20 mouse cellular contexts compared by ENCODE assay signal in the genomic region with DNA sequence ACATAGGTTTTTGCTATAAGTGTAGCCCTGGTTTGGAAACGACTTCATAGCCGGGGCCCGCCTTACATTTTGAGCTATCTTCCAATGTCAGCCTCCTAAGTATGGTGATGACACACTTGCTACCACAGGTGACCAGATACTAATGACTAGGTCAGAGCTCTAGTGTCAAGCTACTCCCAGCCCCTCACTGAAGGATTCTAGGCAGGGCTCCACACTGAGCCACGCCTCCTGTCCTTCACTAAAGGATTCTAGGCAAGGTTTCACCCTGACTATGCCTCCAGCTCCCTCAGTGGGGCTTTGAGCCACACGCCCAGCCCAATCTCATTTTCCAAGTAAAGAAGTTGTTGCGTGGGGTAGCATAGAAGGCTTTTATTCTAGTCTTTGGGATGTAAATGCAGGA.
"Had no signal": no experiment of that assay in that cellular context is flagged by ENCODE, and none has a peak within 500 bp of the region (broad histone marks: within the 10 kb centered on the region; RNA-seq: fewer than 3 reads in every experiment).

No protein-coding gene starts in this region.

- H3K9me3 ChIP-seq: limb, embryonic 10.5 days; limb, embryonic 13.5 days; liver, embryonic 12.5 days; liver, embryonic 15.5 days; lung, embryonic 15.5 days; megakaryocyte, embryonic 14.5 days; midbrain, embryonic 15.5 days; neural tube, embryonic 12.5 days; neural tube, embryonic 15.5 days; stomach, embryonic 15.5 days had no signal

- H3K4me2 ChIP-seq: limb, embryonic 13.5 days; liver, embryonic 12.5 days; liver, embryonic 15.5 days; lung, embryonic 15.5 days; midbrain, embryonic 11.5 days; neural tube, embryonic 12.5 days; stomach, embryonic 15.5 days had no signal

- H3K27ac ChIP-seq: limb, embryonic 10.5 days; limb, embryonic 13.5 days; liver, embryonic 12.5 days; liver, embryonic 15.5 days; lung, embryonic 15.5 days; midbrain, embryonic 15.5 days; neural tube, embryonic 12.5 days; neural tube, embryonic 15.5 days; stomach, embryonic 15.5 days had no signal

- H3K4me3 ChIP-seq: limb, embryonic 13.5 days; liver, embryonic 12.5 days; liver, embryonic 15.5 days; lung, embryonic 15.5 days; megakaryocyte, embryonic 14.5 days; midbrain, embryonic 15.5 days; neural tube, embryonic 12.5 days; neural tube, embryonic 15.5 days; stomach, embryonic 15.5 days had no signal

- ATAC-seq: liver, embryonic 12.5 days; midbrain, embryonic 15.5 days had no signal

- H3K9ac ChIP-seq: liver, embryonic 12.5 days; liver, embryonic 15.5 days; lung, embryonic 15.5 days; midbrain, embryonic 15.5 days; neural tube, embryonic 12.5 days; neural tube, embryonic 15.5 days; stomach, embryonic 15.5 days had no signal

- H3K27me3 ChIP-seq: limb, embryonic 13.5 days; lung, embryonic 15.5 days; midbrain, embryonic 15.5 days; neural tube, embryonic 12.5 days; neural tube, embryonic 15.5 days; stomach, embryonic 15.5 days had no signal

- DNase-seq: kidney, postnatal 14 days; kidney, postnatal 4 days; liver; lung, adult 18-20 months; lung, postnatal 10 days; lung, postnatal 36 days; right cerebral cortex, adult 18-20 months; right cerebral cortex, postnatal 25 days; spleen, adult 18-20 months had no signal
